Mouse (Mus musculus): ENCODE measurements around the gene Themis2. TPM values are rescaled to one million over a fixed set of nuclear protein-coding genes. Genes with fewer than 3 reads are reported as not detected.
"Not testable (repeated sequence)": the region's sequence is repeated elsewhere in the genome, so short reads cannot be mapped to it uniquely, and the experiment has no call there.

Themis2 gene
- total and polyA plus RNA-seq, 2 experiments from 2014 or later: 0.35 to 0.78 TPM

DNA sequence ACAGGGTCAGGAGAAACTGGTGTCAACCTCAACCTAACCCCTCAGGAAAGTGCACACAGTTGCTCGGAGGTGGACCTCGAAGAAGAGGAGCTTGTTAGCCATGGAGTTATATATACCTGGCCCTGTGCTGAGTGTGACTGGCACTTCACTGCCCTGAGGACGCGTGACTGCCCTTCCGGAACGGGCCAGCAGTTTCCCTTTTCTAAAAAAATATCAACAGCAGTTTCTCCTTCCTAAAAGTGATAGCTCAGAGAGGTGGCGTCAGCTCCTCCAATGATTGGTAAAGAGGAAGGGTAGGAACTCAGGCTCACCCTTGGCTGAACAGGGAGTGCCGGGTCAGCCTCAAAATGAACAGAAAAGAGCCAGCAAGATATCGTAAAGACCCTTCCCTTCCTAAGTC is 2.2 kb downstream of the Themis2 start:
- Histone ChIP-seq H3K4me2 (ENCODE audit: low read depth, low read length) (no peak overlapping the region), H3K4me3 (ENCODE audit: low read length) (no peak overlapping the region), H3K4me1 (ENCODE audit: insufficient read depth, low read length) (0 out of 2 replicates have a peak, but pooled peaks cover 3% of the 10 kb centered on the region), H3K27ac (no peak overlapping the region), H3K36me3 (ENCODE audit: insufficient read depth, low read length) (no peaks in the 10 kb centered on the region), H3K9ac (replicated peaks; ENCODE audit: low read length) (no peak overlapping the region), H3K27me3 (ENCODE audit: insufficient read depth, low read length) (peaks cover 9% of the 10 kb centered on the region; the same call in 1 of the 2 replicates), H3K9me3 (ENCODE audit: low read length) (no peaks in the 10 kb centered on the region)
- WGBS: 74% methylated on average over 9 of the region's 9 CpGs
- ATAC-seq: no peak
- no peak for DNase-seq (ENCODE audit: low spot score)
- no peak for TF ChIP-seq CTCF (IDR thresholded peaks at IDR 0.05; ENCODE audit: low read depth)

DNA sequence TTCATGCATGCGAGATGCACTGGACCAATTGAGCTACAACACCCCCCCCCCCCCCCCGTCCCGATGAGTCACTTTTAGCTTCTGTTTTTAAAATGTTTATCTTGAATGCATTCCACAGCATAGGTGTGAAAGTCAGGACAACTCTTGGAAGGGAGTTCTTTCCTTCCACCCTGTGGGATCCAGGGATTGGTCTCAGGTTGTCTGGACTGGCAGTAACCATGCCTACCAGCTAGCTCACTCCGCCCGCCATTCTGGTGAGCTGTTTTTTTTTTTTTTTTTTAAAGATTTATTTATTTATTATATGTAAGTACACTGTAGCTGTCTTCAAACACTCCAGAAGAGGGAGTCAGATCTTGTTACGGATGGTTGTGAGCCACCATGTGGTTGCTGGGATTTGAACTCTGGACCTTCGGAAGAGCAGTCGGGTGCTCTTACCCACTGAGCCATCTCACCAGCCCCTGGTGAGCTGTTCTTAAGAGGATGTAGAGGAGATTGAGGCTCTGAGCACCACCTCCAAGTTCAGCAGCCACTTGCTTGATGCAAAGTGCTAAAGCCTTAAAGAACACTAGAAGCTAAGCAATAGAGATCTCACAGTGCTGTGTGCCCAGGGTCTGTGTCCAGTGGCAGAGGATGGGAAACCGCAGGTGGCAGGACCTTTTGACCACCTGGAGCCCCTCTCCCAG is 2.7 kb downstream of the Themis2 start:
- not testable (repeated sequence) for H3K27me3 ChIP-seq (ENCODE audit: insufficient read depth, low read length); DNase-seq (ENCODE audit: low spot score); H3K4me3 ChIP-seq (ENCODE audit: low read length); H3K4me1 ChIP-seq (ENCODE audit: insufficient read depth, low read length); H3K4me2 ChIP-seq (ENCODE audit: low read depth, low read length); H3K36me3 ChIP-seq (ENCODE audit: insufficient read depth, low read length); H3K27ac ChIP-seq; ATAC-seq; H3K9me3 ChIP-seq (ENCODE audit: low read length); H3K9ac ChIP-seq (replicated peaks; ENCODE audit: low read length)
- 92% methylated on average over 8 of the region's 9 CpGs for WGBS

DNA sequence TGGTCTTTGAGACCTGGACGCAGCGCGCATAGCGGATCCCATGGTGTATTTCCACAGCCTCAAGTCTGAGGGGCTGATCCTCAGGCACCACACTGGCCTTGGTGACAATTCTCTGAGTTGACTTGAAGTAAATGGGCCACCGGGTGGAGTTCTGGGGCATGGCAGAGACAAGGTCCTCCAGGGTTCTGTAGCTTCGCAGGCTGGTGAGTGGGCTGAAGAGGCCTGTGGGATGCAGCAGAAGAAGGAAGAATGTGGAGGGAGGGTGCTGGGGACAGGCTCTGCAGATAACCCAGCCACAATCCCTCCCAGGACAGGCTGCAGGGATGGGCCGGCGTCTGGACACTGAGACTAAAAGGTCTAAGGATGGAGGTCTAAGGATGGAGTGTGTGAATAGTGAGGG is 6.5 kb downstream of the Themis2 start:
- Histone ChIP-seq H3K4me3 (ENCODE audit: low read length) (no peak overlapping the region), H3K27ac (no peak overlapping the region), H3K4me1 (ENCODE audit: insufficient read depth, low read length) (no peaks in the 10 kb centered on the region), H3K9ac (replicated peaks; ENCODE audit: low read length) (no peak overlapping the region), H3K36me3 (ENCODE audit: insufficient read depth, low read length) (no peaks in the 10 kb centered on the region), H3K9me3 (ENCODE audit: low read length) (no peaks in the 10 kb centered on the region), H3K27me3 (ENCODE audit: insufficient read depth, low read length) (0 out of 2 replicates have a peak, but pooled peaks cover under 1% of the 10 kb centered on the region), H3K4me2 (ENCODE audit: low read depth, low read length) (no peak overlapping the region)
- ATAC-seq (no peak), DNase-seq (ENCODE audit: low spot score) (no peak)
- 92% methylated on average over 8 of the region's 8 CpGs for WGBS
- no peak for TF ChIP-seq CTCF (IDR thresholded peaks at IDR 0.05; ENCODE audit: low read depth)

DNA sequence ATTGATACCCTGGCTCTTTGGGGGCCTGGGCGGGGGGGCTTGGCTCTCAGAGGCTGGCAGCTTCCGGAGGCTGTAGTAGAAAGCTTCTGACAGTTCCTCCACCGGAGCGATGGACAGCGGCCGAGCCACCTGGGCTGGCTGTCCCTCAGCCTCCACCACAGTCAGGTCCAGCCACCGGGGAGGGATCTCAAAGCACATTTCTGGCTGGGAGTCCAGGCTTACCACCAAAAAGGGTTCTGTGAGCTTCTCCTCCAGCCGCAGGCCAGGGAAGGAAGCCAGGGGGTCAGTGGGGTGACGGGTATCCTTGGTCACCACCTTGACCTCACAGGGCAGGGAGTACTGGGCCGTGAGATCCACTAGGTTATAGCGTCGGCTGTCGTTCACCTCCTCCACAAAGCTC is 11.0 kb downstream of the Themis2 start:
- ATAC-seq (no peak), DNase-seq (ENCODE audit: low spot score) (no peak)
- no peak overlapping the region for H3K4me3 ChIP-seq (ENCODE audit: low read length)
- no peaks in the 10 kb centered on the region for H3K36me3 ChIP-seq (ENCODE audit: insufficient read depth, low read length)
- H3K9me3 ChIP-seq (ENCODE audit: low read length): no peaks in the 10 kb centered on the region
- H3K4me1 ChIP-seq (ENCODE audit: insufficient read depth, low read length): no peaks in the 10 kb centered on the region
- TF ChIP-seq CTCF (IDR thresholded peaks at IDR 0.05; ENCODE audit: low read depth): no peak
- H3K27me3 ChIP-seq (ENCODE audit: insufficient read depth, low read length): no peaks in the 10 kb centered on the region
- no peak overlapping the region for H3K4me2 ChIP-seq (ENCODE audit: low read depth, low read length)
- no peak overlapping the region for H3K9ac ChIP-seq (replicated peaks; ENCODE audit: low read length)
- no peak overlapping the region for H3K27ac ChIP-seq
- WGBS: 94% methylated on average over 13 of the region's 13 CpGs

DNA sequence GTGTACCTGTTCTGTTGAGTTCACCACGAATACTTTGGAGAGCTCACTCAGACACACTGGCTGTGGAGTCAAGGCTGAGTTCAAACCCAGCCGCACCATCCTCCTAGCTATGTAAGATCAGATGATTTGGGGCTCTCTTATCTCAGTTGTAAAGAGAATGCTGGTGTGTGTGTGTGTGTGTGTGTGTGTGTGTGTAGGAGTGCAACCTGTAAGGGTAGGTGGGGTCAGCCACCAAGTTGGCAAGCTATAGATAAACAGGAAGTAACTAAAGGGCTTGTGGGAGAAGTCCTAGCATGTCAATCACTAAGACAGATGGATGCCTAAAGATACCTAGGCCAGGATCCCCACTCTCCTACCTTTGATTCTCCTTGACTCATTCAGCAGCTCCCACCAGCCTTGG is 12.5 kb downstream of the Themis2 start:
- Histone ChIP-seq H3K4me3 (ENCODE audit: low read length) (no peak overlapping the region), H3K36me3 (ENCODE audit: insufficient read depth, low read length) (no peaks in the 10 kb centered on the region), H3K4me1 (ENCODE audit: insufficient read depth, low read length) (no peaks in the 10 kb centered on the region), H3K27ac (no peak overlapping the region), H3K9ac (replicated peaks; ENCODE audit: low read length) (no peak overlapping the region), H3K9me3 (ENCODE audit: low read length) (no peaks in the 10 kb centered on the region), H3K4me2 (ENCODE audit: low read depth, low read length) (no peak overlapping the region), H3K27me3 (ENCODE audit: insufficient read depth, low read length) (no peaks in the 10 kb centered on the region)
- TF ChIP-seq CTCF (IDR thresholded peaks at IDR 0.05; ENCODE audit: low read depth): no peak
- DNase-seq (ENCODE audit: low spot score) (no peak), ATAC-seq (no peak)
- WGBS: 82% methylated on average over 2 of the region's 2 CpGs

DNA sequence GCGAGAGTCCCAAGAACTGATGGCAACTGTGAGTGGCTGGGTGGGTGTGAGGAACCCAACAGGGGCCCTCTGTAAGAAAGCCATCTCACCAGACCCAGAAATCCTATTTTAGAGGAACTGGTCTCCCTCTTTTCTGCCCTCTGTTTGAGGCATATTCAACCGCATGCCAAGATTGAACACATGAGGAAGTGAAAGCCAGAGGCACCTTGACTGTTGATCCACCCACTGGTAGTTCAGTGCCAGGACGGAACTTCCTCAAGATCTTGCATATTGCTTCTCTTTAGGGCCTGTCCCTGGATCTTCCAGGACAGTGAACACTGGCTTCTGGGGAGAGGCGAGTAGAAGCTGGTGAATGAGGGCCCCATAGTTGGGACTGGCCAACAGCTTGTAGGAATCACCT is 15.9 kb downstream of the Themis2 start:
- ATAC-seq (no peak), DNase-seq (ENCODE audit: low spot score) (no peak)
- Histone ChIP-seq H3K4me3 (ENCODE audit: low read length) (no peak overlapping the region), H3K4me1 (ENCODE audit: insufficient read depth, low read length) (no peaks in the 10 kb centered on the region), H3K36me3 (ENCODE audit: insufficient read depth, low read length) (peaks cover 24% of the 10 kb centered on the region), H3K4me2 (ENCODE audit: low read depth, low read length) (no peak overlapping the region), H3K27me3 (ENCODE audit: insufficient read depth, low read length) (no peaks in the 10 kb centered on the region), H3K27ac (no peak overlapping the region), H3K9ac (replicated peaks; ENCODE audit: low read length) (no peak overlapping the region), H3K9me3 (ENCODE audit: low read length) (no peaks in the 10 kb centered on the region)
- TF ChIP-seq CTCF (IDR thresholded peaks at IDR 0.05; ENCODE audit: low read depth): no peak
- 92% methylated on average over 4 of the region's 4 CpGs for WGBS

DNA sequence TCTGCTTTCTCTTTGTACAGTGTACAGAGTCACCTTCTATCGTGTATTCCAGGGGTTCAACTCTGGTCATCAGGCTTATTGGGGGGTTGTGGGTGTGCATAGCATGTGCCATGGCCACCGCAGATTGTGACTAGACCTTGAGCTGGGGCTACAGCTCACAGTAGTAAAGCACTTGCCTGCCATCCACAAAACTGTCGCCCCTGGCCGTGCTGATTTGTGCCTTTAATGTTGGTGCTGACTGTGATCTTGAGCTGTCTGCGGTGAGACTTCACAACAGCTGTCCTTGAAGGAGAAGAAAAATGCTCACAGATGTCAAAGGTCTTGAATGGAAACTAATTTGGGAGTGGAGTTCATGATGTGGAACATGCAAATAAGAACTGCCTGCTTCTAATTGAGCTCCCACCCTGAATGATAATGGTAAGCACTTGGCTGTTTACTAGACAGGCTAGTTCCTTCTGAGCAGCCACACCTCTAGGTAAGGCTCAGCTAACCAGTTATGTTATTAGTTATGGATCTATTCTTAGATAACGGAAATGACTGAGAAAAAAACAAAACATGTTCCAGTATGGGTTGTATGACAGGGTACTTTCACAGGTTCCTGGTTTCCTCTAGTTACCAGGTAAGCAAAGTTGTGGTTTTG is 17.5 kb downstream of the Themis2 start:
- Histone ChIP-seq H3K9me3 (ENCODE audit: low read length) (no peaks in the 10 kb centered on the region), H3K9ac (replicated peaks; ENCODE audit: low read length) (no peak overlapping the region), H3K4me1 (ENCODE audit: insufficient read depth, low read length) (no peaks in the 10 kb centered on the region), H3K4me2 (ENCODE audit: low read depth, low read length) (no peak overlapping the region), H3K27ac (no peak overlapping the region), H3K4me3 (ENCODE audit: low read length) (no peak overlapping the region), H3K27me3 (ENCODE audit: insufficient read depth, low read length) (no peaks in the 10 kb centered on the region), H3K36me3 (ENCODE audit: insufficient read depth, low read length) (peaks cover 38% of the 10 kb centered on the region)
- WGBS: 91% methylated on average over 6 of the region's 6 CpGs
- no peak for ATAC-seq
- DNase-seq (ENCODE audit: low spot score): no peak
- no peak for TF ChIP-seq CTCF (IDR thresholded peaks at IDR 0.05; ENCODE audit: low read depth)
